ENCODE assay signal across 13 mouse cellular contexts in genomic region chr11:106503425-106503717, GRCm38 (mm10). TPM values are rescaled to one million over a fixed set of nuclear protein-coding genes. Genes with fewer than 3 reads are reported as not detected.
DNase-seq lines count a peak whose midpoint lies in the region; TF ChIP-seq lines count a peak whose summit lies in the region.
"Had no signal": no experiment of that assay in that cellular context is flagged by ENCODE, and none has a peak within 500 bp of the region (broad histone marks: within the 10 kb centered on the region; RNA-seq: fewer than 3 reads in every experiment).

No protein-coding gene starts in this region.

- WGBS in liver, adult 2 months = 82% methylated on average over 4 of the region's 4 CpGs

- no peak for TF ChIP-seq POLR2A in liver, adult 2 months (IDR thresholded peaks at IDR 0.05; ENCODE audit: extremely low read depth, insufficient read depth, low read length)

- peak overlapping the region; percentile 86 for H3K27ac ChIP-seq in liver, adult 2 months (replicated peaks; ENCODE audit: insufficient read depth, low read depth, low read length)
- H3K27ac ChIP-seq: gastrocnemius, adult 2 months had no signal

- no peak overlapping the region for H3K9ac ChIP-seq in liver, adult 2 months (ENCODE audit: low read depth, low read length)

- H3K4me3 ChIP-seq in liver, adult 2 months (ENCODE audit: insufficient read depth, low read depth, low read length) = no peak overlapping the region
- H3K4me3 ChIP-seq: gastrocnemius, adult 2 months had no signal

- H3K36me3 ChIP-seq in liver, adult 2 months (ENCODE audit: control insufficient read depth, insufficient read depth, low read length) = peaks cover 10% of the 10 kb centered on the region

- H3K27me3 ChIP-seq in liver, adult 2 months (ENCODE audit: control insufficient read depth, insufficient read depth, low read length) = no peaks in the 10 kb centered on the region

- peaks cover 12% of the 10 kb centered on the region for H3K4me1 ChIP-seq in liver, adult 2 months (ENCODE audit: control insufficient read depth, insufficient read depth, low read length)

- DNase-seq in frontal cortex, adult 2 months (ENCODE audit: extremely low spot score in 1 of 2, low spot score in 1 of 2) = peak; percentile 82 to 84
- no peak for DNase-seq in frontal cortex, postnatal 10 days (ENCODE audit: low spot score in 2 of 2)
- DNase-seq in liver, adult 2 months (ENCODE audit: extremely low read depth, low read depth, low spot score) = no peak
- DNase-seq in liver = no peak
- peak; percentile 70 to 82 for DNase-seq in frontal cortex, postnatal 36 days (ENCODE audit: low spot score in 2 of 2)
- DNase-seq in right cerebral cortex, adult 2 months (ENCODE audit: low spot score in 2 of 2) = peak; percentile 75 to 82
- DNase-seq in kidney, postnatal 10 days = no peak
- DNase-seq in ovary, postnatal 36 days (ENCODE audit: low spot score) = no peak
- DNase-seq: gastrocnemius, adult 2 months; kidney, adult 2 months; lung, postnatal 14 days; retina, postnatal 1 day; thymus, adult 2 months had no signal

- H3K79me2 ChIP-seq in liver, adult 2 months (ENCODE audit: control insufficient read depth, insufficient read depth, low read length) = no peaks in the 10 kb centered on the region

- no peak for TF ChIP-seq CTCF in liver, adult 2 months (IDR thresholded peaks at IDR 0.05; ENCODE audit: low read depth, low read length)

RNA-seq across cellular contexts. Expression of gene Ern1, which starts 15.7 kb away (rescaled TPM):
- 7.2 and 7.7 TPM in 2 replicates for polyA plus RNA-seq in frontal cortex, adult 2 months (2012; rRNA removed)
- 18.2 and 24.1 TPM in 2 replicates for total RNA-seq in liver, adult 2 months (2014; rRNA removed)
- polyA plus RNA-seq in liver, adult 2 months (2012; rRNA removed) = 36.3 and 52.8 TPM in 2 replicates

Comparison
In these comparisons a context has a peak if more than half of its experiments do, and no peak if none do; other contexts are left out.
1. DNase-seq: peak in frontal cortex, adult 2 months (2 of 2), frontal cortex, postnatal 36 days (2 of 2) and right cerebral cortex, adult 2 months (2 of 2); none in frontal cortex, postnatal 10 days (0 of 2), liver, adult 2 months (single experiment), liver (single experiment), kidney, postnatal 10 days (single experiment) and ovary, postnatal 36 days (single experiment).